Mouse (Mus musculus) urinary bladder, postnatal 25 days (tissue): ENCODE results near the gene Twf2.

Source experiments
- DNase-seq: peaks from one replicate; pipeline ENCODE4 v3.0.0; 2022; ENCODE audit warnings: low spot score

Twf2 gene

DNA sequence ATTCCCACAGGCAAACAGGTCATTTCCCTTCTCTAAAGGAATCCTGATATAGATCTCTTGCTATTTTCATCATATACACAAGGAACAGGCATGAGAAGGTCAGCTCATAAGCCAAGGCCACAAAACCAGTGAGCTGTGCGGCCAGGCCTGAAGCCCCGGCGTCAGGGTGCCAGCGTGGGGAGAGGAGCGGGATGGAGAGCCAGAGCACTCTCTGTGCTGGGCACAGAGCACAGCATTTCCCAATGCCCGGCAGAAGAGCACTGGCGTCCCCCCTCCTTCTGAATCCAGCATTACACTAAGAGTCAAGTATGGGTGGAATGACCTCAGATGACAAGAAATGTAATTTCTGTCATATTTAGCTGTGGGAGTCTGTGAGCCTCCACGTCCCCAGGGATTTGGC is 34.5 kb downstream of the Twf2 start:
- DNase-seq, result no peak

DNA sequence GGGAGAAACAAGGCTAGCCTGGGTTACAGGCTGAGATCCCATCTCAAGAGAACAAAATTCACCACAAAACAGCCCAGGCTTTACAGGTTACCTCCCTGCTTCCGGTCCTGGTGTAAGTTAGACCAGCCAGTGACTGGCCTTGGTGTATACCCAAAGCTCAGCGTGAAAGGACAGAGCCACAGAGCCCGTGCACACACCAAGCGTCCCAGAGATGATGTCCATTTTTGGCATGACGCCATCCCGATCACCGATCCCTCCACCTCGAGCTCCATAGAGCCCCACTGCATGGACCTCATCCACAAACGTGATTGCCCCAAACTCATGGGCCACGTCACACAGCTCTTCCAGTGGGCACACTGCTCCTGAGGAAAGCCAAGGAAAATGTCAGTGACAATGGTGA is 35.0 kb downstream of the Twf2 start:
- no peak for DNase-seq

DNA sequence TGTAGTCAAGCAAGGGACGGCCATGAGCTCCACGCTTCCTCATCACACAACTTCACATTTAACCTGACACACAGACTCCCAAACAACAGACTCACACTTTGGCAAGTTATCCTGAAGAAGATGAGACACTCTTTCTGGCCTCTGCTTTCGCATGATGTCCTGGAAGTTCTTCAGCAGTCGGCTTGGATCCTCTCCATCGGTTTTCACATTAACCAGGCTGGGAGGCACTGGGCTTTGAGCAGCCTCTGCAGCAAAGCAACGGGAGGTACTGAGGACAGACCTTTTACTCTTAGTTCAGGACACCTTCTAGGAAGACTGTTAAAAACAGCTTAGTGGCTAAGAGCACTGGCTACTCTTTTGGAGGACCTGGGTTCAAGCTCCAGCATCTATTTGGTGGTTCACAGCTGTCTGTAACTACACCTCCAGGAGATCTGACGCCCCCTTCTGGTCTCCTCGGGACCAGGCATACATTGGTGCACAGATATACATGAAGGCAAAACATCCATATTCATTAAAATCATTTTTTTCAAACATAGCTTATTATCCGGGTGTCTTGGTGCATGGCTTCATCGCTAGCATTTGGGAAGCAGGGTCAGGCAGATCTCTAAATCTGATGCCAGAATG is 38.7 kb downstream of the Twf2 start:
- DNase-seq, result no peak

DNA sequence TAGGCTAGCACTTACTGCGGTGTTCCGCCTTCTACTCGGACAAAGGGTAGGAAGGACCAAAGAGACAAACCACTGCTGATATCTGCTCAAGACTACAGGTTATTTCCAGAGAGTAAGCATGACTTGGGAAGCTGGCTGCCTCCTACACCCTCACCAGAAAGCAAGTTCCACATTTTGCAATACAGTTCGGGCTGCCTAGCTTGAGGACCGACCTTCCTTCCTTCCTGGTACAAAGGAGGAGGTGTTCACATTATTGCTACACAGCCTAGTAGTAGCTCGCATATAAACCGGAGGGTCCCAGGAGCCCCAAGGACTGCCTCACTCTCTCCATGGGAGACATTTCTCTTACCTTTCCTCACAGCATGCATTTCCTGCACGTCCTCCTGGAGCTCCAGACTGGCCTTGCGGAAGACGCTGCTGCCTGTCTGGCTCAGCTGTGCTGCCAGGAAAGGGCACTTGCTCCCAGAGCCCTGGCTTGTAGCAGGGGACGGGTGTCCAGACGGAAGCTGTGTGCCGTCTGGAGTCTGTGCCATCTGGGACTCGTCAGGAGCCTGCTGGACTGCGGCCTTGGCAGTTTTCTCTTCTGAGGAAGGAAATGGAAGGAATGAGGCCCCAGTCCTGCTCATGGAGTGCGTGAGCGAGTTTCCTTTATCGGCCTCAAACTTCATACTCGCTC is 40.0 kb downstream of the Twf2 start:
- no peak for DNase-seq

DNA sequence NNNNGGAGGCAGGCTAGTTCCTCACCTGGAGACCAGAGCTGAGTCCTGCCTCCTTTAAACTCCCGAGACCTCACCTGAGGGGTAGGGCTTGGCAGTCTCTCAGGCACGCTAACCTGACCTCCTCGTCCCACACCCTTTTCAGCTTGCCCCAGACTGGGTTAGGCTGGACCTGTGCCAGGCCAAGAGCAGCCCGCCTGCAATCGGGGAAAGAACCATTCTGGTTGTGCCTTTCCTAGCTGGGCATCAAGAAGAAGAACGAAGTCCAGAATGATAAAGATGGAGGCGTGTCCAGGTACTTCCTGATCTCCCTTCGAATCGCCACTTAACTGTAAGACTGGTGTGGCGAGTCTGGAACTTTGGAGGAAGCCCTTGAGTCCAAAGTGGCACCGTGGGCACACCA is 46.6 kb downstream of the Twf2 start:
- DNase-seq, result no peak

- no peak for DNase-seq
Observed at GRCm38 (mm10) chr9:106250245-106250644, 47.3 kb downstream of the Twf2 start.

DNA sequence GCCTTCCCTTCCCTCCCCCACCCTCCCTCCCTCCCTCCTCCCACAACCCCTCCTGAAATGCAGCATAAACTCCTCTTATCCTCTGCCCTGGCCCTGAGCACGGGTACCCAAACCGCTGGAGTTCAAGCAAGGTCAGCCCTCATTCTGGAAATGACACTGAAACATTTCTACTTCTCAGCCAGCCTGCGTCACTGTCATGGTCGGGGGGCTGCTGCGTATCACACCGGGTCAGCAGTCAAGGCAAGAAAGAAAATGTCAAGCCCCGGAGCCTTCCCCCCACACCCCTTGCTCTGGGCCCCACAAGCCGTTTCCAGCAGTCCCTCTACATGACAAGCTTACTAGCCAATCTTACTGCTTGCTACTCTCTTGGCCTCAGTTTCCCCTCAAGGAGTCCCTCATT is 48.2 kb downstream of the Twf2 start:
- DNase-seq, result no peak

- no peak for DNase-seq
Observed at GRCm38 (mm10) chr9:106254001-106254400, 51.1 kb downstream of the Twf2 start.

DNA sequence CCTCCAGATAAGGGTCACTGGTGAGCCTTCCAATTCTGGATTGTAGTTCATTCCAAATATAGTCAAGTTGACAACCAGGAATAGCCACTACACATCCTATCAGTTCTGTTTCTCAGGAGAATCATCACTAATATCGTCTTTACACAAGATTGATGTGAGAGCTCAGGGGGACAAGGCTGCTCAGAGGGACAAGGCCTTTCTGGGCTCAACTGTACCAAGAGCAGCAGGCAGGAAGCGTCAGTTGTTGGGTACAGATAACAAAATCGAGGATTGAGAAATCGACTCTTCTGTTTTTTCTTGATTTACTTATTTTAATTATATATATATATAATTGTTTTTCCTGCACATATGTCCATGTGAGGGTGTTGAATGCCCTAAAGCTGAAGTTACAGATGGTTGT is 55.5 kb downstream of the Twf2 start:
- DNase-seq, result no peak

- no peak for DNase-seq
Observed at GRCm38 (mm10) chr9:106258990-106259389, 56.1 kb downstream of the Twf2 start.

DNA sequence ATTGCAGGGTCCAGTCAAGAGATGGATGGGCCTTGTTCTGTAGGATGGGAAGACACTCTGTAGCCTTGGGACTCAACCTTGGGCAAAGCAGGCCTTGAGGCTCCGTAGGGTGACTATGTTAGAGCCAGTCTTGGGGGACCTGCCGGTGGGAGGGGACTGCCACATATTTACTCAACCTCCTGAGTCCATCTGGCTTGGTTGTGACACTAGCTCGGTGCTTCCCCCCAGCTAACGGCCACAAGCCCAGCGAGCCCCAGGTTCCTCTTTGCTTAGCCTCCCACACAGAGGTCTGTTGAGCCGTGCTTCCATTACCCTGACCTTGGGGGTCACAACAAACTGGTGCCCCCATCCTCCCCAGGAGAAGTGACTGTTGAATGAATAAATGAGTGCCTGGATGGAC is 58.1 kb downstream of the Twf2 start:
- DNase-seq, result no peak

DNA sequence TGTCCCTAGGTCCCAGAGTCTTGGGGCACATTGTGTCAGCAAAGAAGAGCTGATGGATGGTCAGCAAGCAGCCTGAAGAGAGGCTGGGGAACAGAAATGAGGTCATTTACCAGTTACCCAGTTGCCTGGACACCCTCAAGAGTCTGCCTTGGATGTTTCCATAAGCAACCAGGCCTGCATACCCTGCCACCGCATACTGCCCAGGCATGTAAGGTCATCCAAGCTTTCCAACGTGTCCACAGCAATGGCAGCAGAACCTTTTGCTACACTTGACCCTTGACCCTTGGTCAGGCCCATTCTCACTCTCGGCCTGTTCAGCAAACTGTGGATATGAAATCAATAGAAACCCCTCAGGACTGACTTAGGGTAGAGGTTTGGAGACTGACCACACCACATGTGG is 58.6 kb downstream of the Twf2 start:
- DNase-seq, result no peak

- DNase-seq, result no peak
Observed at GRCm38 (mm10) chr9:106262075-106262474, 59.2 kb downstream of the Twf2 start.

GRCm38 (mm10) chr9:106263381-106263924 is 60.5 kb downstream of the Twf2 start:
- DNase-seq, result no peak
